Mouse (Mus musculus): ENCODE results near the gene Adgrl3.

Gene Adgrl3

DNA sequence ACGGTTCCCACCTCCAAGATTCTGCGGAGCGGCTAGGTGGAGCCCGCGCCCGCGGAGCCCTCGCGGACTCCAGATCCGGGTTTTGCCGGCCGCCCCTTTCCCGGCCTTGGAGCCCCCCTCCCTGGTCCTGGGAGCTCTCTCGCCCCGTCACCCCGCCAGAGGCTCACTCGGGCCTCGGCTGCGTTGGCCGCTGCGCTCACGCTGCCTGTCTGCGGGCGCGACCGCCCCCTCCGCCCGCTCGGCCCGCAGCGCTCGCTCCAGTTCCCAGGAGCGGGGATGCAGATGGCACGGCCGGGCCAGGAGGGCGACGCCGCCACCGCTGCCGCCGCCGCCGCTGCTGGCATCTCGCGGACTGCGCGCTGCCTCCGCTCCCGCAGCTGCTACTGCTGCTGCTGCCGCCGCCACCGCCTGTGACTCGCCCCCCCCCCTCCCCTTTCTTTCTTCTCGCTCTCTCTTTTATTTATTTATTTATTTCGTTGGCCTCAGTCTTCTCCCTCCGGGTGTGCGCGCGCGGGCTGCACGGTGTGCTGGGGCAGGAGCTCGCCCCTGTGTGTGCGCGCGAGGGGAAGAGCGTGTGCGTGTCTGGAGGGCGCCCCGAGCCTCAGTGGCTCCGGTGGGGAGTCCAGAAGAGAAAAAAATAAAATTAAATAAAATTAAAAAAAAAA is at the start of gene Adgrl3:
Adgrl3 (plus strand) TSS at position 549 of the 665 bp plus-strand sequence.
- DNase-seq: peak; percentile 26

- no peak for DNase-seq
Observed at GRCm38 (mm10) chr5:81019166-81019565, 772 bp upstream of the Adgrl3 start.

DNA sequence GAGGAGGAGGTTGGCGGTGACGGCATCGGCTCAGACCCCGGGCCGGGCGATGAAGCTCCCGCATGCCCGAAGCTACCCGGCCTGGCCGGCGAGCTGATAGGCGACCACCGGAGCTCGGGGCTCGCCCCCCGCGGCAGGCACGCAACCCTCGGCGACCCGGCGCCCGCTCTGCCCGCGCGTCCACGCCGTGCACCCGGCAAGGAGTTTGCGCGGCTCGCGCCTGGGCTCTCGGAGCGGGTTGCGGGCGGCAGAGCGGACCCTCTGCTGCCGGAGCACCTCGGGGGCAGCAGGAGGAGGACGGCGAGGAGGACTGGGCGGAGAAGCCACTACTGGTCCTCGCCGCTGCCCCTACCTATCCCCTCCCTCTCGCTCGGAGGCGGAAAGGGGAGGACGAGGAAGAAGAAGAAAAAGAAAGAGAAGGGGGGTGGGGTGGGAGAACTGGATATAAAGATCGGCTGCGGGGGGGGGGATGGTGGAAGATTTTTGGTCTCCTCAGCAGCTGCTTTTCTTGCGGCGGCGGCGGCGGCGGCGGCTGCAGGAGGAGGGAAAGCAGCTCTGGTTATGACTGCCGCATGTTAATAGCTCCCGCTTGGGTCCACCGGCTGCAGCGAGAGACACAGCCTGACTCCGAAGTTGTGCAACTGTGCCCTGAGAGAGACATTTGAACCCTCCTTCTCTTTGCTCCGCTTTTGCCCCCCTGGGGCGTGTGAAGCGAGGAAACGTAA is 505 bp downstream of the Adgrl3 start:
- peak; percentile 32 for DNase-seq

DNA sequence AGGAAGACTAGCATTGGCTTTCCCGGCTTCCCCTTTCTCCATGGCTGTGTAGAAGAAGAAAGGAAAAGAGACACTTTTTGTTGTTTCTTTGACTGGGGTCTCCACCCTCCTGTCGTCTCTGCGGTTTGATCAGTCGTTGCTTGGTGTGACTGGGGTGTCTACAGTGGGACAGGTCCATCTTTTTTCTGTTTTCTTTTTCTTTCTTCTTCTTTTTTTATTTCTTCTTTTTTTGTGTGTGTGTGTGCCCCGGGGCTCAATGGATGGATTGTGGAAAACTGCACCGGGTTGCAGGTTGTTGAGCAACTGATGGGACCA is 1.0 kb downstream of the Adgrl3 start:
- no peak for DNase-seq

- DNase-seq: peak; percentile 6
Observed at GRCm38 (mm10) chr5:81021331-81021863, 1.5 kb downstream of the Adgrl3 start.

DNA sequence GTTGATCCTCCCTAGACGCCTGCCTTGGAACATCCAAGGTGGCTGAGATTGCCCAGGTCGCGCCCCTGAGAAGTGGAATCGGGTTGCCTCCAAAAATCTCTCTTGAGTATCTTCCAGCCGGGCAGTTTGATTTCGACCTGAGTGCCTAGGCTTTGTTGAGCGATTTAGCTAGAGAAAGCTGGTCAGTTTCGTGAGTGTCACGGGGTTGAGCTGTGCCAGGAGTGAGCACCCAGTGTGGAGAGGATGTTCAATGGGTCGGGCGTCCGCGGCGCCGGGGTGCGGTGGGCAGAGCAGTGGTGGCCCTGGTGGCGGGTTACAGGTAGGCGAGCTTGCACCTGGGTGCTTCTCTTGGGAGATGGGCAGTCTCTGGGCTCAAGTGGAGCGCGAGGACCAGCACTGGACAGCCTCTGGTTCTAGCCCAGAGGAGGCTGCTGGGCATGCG is 1.9 kb downstream of the Adgrl3 start:
- peak; percentile 8 for DNase-seq

DNA sequence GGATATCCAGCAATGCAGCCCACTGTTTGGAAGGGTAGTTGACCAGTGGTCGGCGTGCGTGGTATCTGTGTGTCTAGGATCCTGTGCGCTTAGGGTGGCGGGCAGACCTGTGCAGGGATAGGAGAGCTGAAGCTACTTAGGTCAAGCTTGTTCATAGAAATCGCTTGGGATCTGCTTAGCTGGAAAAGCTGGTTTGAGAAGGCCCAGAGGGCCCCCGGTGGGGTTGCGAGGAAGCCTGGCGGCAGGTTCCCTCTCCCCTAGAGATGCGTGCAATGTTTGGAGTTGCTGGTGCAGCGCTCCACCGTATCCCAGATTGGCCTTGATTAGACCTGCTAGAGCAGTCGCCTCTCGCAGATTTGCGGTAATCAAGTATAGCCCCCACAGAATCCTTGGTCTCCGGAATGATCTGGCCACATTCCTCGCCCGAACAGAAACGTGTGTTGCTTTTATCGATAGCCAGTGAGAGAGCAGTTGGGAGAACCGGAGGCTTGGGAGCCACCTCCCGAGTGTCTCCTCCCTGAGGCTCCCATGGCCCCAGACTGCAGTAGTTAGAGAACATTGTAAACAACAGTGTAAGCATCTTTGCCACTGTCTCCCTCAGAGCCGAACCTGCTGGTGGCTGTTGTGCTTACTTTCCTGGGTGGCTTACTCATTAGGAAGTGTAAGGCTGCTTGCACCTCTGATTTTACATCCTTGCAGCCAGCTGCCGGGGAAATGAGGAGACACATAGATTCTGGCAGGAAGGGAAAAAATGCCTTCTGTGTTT is 2.6 kb downstream of the Adgrl3 start:
- DNase-seq: peak; percentile 7

- DNase-seq: no peak
Observed at GRCm38 (mm10) chr5:81023923-81024715, 4.2 kb downstream of the Adgrl3 start.

DNA sequence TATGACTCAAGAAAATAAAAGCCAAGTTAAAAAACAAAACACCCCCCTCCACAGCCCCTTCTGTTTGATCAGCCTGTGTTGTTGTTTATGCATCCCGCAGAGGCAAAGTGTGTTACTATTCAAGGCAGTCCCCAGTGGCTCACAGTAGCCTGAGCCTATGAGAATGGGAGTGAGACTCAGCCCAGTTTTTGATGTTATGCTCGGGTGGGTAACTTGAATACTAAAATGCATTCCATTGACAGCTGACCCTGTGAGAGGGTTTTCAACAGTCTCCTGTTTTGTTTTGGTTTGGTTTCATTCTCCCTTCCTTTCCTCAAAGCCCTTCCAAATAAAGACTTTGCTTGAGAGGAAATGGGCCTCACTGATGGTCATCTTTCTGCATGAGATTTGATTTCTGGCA is 8.9 kb downstream of the Adgrl3 start:
- DNase-seq: no peak

- no peak for DNase-seq
Observed at GRCm38 (mm10) chr5:81037091-81037490, 17.2 kb downstream of the Adgrl3 start.

DNA sequence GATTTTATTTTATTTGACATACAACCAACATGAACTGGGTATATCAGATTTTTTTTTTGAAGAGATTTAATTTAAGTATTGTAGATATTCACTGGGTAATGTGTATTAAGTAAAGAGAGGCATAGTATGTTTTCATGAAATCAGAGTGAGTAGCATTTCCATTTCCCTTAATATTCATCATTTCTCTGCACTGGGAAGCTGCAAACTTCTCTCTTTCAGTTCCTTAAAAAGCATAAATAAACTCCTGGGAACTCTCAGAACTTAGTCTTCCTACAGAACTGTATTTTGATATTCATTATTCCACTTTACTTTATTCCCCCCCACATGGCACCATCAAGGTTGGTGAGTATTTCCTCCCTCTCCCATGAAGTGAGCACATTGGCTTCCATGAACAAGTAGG is 23.9 kb downstream of the Adgrl3 start:
- DNase-seq: no peak

DNA sequence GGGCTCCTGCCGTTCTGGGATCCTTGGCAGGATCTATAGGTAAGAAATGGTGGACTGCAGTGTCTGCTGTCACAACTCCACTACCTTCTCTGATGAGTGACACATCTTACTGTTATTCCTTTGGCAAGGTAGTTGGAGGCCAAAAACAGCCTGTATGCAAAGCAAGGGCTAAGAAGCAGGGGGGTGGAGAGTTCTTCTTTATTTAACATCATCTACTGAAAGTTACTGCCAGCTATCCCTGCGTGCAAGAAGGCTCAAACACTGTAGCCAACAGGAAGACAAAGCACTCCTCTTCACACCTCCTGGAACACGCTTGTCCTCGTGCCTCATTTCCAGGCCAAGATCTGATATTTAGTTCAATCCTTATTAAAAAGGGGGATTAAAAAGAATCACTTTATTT is 26.2 kb downstream of the Adgrl3 start:
- DNase-seq: no peak

DNA sequence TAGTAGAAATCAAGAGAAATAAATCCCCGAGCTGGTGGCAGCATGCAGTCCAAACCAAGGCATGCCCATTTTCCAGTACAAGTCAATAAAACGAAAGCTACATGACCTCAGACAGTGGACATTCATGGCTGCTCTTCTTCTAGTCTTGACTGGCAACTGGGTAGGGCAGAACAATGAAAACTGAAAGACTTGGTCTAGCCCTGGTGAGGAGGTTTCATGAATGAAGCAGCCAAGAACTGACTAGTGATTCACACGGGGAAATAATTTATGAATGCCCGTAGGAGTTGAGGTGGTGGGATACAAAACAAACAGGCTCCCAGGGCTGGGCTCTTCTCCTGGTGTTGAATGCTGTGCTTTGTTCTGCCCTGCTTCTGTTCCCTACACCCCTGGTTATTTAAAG is 34.7 kb downstream of the Adgrl3 start:
- DNase-seq: no peak

DNA sequence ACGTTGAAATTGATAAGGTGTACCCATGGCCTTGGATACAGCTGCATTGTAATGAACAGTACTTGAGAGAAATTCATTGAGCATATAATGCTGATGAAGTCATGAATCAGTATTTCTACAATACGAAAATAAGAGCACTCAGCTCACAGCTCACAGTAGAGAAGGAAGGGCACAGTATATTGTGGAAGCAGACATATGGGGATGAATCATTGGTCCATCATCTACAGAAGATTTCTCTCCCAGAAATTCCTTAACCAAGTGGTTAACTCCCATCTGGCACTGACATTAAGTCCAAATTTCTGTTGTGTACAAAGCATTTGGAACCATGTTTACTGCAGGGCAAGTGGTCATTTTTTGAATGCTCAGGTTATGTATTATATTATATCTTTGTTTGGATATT is 35.3 kb downstream of the Adgrl3 start:
- no peak for DNase-seq

DNA sequence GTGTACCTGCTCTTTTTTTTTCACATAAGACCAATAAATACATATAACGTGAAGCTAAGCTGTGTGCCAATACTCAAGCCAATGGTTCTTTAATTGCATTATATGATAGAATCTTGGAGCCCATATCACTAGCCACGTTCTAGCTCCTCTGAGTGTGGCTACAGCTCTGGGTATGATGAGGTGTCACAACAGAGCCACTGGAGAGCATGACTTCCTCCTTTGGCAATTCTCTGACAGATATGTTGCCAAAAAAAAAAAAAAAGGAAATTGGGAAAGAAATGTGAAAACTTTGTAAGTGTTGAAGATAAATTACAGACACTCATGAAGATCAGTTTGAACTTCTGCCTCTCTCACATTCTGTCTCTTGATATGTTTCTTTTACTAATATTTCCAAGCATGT is 38.2 kb downstream of the Adgrl3 start:
- no peak for DNase-seq

- no peak for DNase-seq
Observed at GRCm38 (mm10) chr5:81060950-81061349, 41.0 kb downstream of the Adgrl3 start.

- DNase-seq: no peak
Observed at GRCm38 (mm10) chr5:81061386-81061785, 41.4 kb downstream of the Adgrl3 start.

GRCm38 (mm10) chr5:81064026-81064425 is 44.1 kb downstream of the Adgrl3 start:
- no peak for DNase-seq

DNA sequence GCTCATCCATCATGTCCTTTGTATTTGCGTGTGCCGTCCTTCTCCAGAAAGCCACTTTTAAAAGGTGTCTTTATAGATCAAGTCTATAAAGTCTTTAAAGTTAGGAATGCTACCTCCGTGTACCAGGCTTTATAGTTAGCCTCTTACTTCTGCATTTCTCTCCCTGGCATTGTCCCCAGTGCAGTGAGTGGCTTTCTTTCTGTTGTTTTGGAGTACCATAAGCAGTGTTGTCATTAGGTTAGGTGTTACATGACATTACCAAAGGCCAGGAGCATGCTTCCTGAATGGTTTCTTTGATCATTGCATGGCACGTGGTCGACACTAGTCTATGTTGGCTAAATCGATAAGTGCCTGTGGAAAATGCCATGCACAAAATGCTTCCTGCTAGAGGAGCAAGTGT is 48.2 kb downstream of the Adgrl3 start:
- DNase-seq: no peak

DNA sequence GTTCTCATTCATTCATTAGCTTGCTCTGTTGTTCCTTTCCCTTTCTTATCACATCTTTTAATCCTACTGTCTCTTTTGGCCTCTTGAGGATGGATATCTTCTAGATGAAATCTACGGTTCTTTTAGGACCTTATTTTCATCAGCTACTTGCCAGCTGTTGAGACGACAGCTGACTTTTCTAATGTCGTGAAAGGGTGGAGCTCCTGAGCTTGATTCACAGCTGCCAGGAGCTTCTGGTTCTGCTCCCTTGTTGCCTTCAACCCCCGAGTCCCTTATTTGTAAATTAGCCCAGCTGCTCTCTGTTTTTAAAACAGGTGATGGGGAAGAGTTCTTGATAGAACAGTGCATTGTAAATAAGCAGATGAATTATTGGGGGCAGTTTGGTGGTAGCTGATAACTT is 48.9 kb downstream of the Adgrl3 start:
- DNase-seq: no peak

DNA sequence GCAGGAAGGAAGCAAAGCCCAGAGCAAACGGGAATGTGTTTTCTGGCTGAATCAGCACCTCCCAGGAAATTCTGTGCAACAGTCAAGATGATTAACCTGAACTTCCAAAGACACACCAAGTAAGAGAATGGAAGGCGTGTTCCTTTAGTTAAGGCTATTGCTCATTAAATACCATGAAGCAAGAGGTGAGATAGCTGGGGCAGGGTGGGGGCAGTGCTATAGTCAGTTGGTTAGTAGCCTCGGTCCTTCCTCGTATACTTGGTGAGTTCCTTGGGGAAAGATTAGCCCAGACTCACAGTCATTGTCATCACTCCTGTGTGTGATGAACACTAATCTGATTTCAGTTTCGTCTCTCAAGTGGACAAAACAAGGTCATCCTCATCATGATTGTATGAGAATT is 53.0 kb downstream of the Adgrl3 start:
- DNase-seq: no peak

GRCm38 (mm10) chr5:81073875-81074274 is 53.9 kb downstream of the Adgrl3 start:
- no peak for DNase-seq

DNA sequence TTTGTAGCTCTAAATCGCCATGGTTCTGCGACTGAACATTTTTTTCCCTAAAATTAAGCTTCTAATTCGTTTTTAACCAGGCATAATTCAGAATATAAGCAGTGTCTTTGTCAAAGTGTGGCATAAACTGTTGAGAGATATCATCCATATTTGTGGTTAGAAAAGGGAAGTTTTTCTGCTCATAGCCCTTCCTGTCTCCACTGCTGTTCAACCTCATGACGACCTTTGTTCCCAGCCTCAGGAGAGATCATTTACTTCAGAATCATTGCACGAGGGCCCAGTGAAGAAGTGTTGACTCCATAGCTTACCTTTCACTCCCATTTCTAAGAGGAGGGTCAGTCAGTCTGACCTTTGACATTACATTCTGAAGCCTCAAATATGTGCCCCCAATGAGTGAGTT is 56.4 kb downstream of the Adgrl3 start:
- DNase-seq: no peak
